Mouse (Mus musculus) bone marrow, adult 2 months (tissue): ENCODE measurements around the gene Atf6. TPM values are rescaled to one million over a fixed set of nuclear protein-coding genes. Genes with fewer than 3 reads are reported as not detected.

ENCODE experiments used
- H3K27ac ChIP-seq: fragments of 200-500 bp; 2 replicates; pipeline ENCODE4 v1.5.1; 2012; ENCODE audit warnings: low read depth, mild to moderate bottlenecking, control low read depth, inconsistent platforms, low read length; ENCODE audit not compliant: control insufficient read depth, poor library complexity, insufficient read depth
- H3K4me1 ChIP-seq: fragments of 200-500 bp; 2 replicates; pipeline ENCODE4 v1.6.1; 2011; ENCODE audit warnings: low read length; ENCODE audit not compliant: control insufficient read depth, insufficient read depth
- H3K4me3 ChIP-seq: fragments of 200-500 bp; replicated peaks from 2 replicates; pipeline ENCODE3; 2011; ENCODE audit warnings: mild to moderate bottlenecking, low read depth, low read length, control low read depth; ENCODE audit not compliant: control insufficient read depth
- CTCF ChIP-seq: fragments of 200-500 bp; IDR thresholded peaks from 2 replicates; pipeline ENCODE4 v1.5.1; 2011; ENCODE audit warnings: low read length, control low read depth; ENCODE audit not compliant: control insufficient read depth, insufficient read depth
- POLR2A ChIP-seq: fragments of 200-500 bp; IDR thresholded peaks from 2 replicates; pipeline ENCODE4 v1.6.1; 2011; ENCODE audit warnings: low read depth, mild to moderate bottlenecking, control low read depth, low read length, borderline replicate concordance; ENCODE audit not compliant: control insufficient read depth
- WGBS: fragments of 180-500 bp; shearing (Covaris S2); methylation state at CpG from one replicate; pipeline ENCODE4 v1.1.7; 2018; 5-methylcytosine and 5-hydroxymethylcytosine counted together
- polyA plus RNA-seq: library from polyadenylated mRNA; stranded (reverse); fragments of >200 nt; gene quantifications from 2 replicates; pipeline ENCODE4 v1.2.4, GENCODE M21; 2011; ENCODE audit warnings: low replicate concordance; ENCODE audit not compliant: missing spikeins, insufficient read depth, insufficient read length

Gene Atf6
- polyA plus RNA-seq, 1 experiment = 7.7 TPM

DNA sequence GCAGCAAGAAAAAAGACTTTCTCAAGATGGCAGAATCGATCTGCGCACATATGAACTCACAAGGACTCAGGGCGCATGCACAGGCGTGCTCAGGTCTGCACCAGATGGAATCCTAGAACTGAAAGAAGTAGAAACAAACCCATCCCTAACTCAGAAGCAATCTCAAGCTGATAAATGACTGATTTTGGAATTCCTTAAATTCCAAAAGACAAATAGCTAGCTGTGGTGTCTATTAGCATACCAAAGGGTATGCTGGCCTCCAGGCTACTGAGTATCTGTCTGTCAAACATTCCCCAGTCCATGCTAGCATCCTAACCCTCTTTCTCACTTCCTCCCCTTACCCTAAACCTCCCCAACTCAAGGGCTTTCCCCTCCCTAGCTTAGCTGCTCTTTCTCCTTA lies 21.7 kb upstream of the Atf6 start:
- no peak overlapping the region for H3K27ac ChIP-seq
- 85% methylated on average over 4 of the region's 4 CpGs for WGBS
- no peaks in the 10 kb centered on the region; the same call in 1 of the 2 replicates for H3K4me1 ChIP-seq
- no peak overlapping the region for H3K4me3 ChIP-seq
- TF ChIP-seq POLR2A (no peak), CTCF (no peak)

DNA sequence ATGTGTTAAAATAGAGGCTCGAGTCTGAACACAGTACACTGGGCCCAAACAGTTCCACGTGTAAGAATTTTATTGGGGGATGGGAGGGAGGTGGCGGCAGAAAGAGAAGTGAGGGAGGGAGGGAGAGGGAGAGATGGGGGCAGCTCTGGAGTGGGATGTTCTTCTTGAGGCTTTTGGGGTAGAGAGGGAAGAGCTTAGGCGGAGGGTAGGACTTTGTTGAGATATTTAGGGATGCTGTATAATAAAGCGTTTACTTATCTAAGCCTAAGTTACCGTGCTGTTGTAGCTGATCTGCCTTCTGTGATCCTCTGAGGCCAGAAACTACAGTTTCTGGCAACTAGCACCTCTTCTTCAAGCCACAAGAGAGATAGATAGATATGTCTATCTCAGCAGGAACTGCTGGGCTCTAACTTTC lies 18.5 kb upstream of the Atf6 start:
- H3K4me3 ChIP-seq = no peak overlapping the region
- 38% methylated on average over 6 of the region's 6 CpGs for WGBS
- TF ChIP-seq CTCF (no peak), POLR2A (no peak)
- no peak overlapping the region for H3K27ac ChIP-seq
- H3K4me1 ChIP-seq = no peaks in the 10 kb centered on the region; the same call in 1 of the 2 replicates

DNA sequence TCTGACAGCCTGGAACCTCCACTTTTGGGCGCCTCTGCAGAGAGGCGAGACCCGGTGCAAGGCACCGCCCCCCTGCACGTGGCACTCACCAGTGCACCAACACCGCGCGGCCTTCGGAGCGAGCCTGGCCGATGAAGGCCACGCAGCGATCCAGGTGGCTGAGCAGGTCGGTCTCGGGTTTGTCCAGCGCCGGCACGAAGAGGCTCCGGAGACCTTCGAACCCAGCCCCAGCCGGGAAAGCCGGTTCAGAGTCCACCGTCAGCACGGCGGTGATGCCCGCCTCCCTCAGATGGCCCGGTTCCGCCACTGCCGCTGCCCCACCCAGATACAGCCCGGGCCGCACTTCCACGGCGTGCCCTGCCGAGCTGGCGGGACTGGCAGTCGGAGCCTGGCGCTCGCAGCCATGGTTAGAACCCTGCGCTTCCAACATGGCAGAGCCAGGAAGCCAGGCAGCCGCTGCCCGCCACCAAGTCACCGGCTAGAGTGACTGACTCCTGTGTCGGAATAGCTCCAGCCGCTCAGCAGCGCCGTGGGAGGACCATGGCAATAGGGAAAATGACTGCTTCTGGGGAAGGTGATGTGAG lies 17.5 kb upstream of the Atf6 start, which contains the start of the genes Gm26620 and Dusp12:
Gm26620 (plus strand) TSS at position 88 of the 584 bp plus-strand sequence.
Dusp12 (minus strand) TSS at position 563 of the 584 bp plus-strand sequence.
- under 1% methylated on average over 46 of the region's 46 CpGs for WGBS
- TF ChIP-seq CTCF = peak; percentile 61
- TF ChIP-seq POLR2A = peak; percentile 49; the same call in 1 of the 2 replicates
- peak within 1 kb of the TSS; percentile 18; the same call in 1 of the 2 replicates for H3K27ac ChIP-seq
- H3K4me3 ChIP-seq = peak within 1 kb of the TSS; percentile 68
- no peaks in the 10 kb centered on the region; the same call in 1 of the 2 replicates for H3K4me1 ChIP-seq

DNA sequence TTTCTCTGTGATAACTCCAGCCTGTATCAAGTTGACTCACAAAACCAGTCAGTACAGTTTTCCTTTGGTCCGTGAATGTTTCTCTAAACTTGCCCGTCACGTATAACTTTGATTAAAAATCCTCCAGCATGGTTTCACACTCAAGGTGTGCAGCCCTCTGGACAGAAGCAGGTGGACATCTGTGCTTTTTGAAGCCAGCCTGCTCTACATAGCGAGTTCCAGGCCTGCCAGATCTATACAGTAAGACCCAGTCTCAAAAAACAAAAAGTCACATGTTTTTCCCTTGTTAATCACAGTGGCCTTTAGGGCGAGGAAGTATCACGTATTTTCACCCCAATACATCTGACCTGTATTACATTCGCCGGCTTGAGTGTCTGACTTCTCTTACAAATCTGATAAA lies 16.8 kb upstream of the Atf6 start:
- H3K27ac ChIP-seq = no peak overlapping the region
- H3K4me1 ChIP-seq = no peaks in the 10 kb centered on the region; the same call in 1 of the 2 replicates
- WGBS = 24% methylated on average over 8 of the region's 8 CpGs
- TF ChIP-seq CTCF = no peak
- no peak for TF ChIP-seq POLR2A
- no peak overlapping the region for H3K4me3 ChIP-seq

DNA sequence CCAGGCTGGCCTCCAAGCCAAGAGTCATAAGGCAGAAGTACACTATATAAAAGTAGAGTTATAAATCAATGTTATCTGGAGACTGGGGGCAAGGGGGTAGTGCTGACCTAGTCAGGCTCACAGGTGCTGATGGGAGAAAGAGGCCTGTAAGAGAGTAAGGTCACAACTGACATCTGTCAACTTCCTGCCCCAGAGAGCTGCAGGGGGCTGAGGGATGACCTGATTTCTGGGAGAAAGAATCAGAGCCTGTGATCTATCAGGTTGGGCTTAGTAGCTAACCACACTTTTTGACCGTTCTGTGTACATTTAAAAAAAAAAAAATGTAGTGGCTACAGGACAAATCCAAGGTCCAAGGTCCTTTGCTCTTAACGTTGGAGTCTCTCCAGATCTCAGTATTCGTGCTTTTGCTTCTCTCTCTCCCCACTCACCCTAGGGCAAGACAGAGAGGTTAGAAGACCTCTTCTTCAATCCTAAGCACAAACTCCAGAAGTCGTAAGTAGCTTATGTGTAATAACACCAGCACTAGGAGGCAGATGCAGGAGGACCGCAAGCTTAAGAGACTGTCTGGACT lies 15.4 kb upstream of the Atf6 start:
- Histone ChIP-seq H3K4me1 (no peaks in the 10 kb centered on the region; the same call in 1 of the 2 replicates), H3K27ac (no peak overlapping the region), H3K4me3 (no peak overlapping the region)
- no peak for TF ChIP-seq POLR2A
- no peak for TF ChIP-seq CTCF
- WGBS = 80% methylated on average over 5 of the region's 5 CpGs

DNA sequence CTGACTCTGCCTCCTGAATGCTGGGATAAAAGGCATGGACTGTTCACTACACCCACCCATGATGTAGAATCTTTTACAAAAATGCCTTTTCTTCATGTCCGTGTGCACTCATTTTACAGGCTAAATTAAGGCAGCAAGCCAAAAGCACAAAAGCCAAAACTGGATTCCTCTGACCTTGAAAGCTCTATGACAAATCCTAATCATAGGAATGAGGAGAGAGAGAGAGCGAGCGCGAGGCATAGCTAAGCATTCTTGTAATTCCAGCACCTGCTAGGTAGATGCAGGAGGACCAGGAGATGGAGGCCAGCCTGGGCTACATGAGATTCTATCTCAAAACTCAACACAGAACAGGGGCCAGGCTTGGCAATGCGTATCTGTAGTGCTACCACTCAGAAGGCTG lies 9.3 kb upstream of the Atf6 start:
- Histone ChIP-seq H3K27ac (no peak overlapping the region), H3K4me1 (no peaks in the 10 kb centered on the region), H3K4me3 (no peak overlapping the region)
- WGBS = 94% methylated on average over 5 of the region's 5 CpGs
- TF ChIP-seq POLR2A (no peak), CTCF (no peak)

DNA sequence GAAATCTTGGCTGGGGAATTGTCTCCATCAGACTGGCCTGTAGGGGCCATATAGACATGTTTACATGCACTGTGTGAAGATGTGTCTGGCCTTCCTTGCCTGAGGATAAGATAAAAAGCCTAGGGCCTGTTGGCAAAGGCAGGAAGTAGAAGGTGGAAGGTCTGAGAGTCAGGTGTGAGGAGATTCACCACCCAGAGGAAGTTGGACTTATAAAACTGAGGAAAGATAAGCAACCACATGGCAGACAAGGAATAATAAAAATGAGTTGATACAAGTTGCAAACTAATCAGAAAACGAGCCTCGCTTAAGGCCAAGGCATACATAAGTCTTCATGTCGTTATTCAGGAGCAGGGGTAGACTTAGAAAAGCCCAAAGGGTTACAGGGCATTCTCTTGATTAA lies 8.1 kb upstream of the Atf6 start:
- WGBS = 85% methylated on average over 3 of the region's 3 CpGs
- no peaks in the 10 kb centered on the region for H3K4me1 ChIP-seq
- no peak overlapping the region for H3K4me3 ChIP-seq
- H3K27ac ChIP-seq = no peak overlapping the region
- TF ChIP-seq POLR2A (no peak), CTCF (no peak)

DNA sequence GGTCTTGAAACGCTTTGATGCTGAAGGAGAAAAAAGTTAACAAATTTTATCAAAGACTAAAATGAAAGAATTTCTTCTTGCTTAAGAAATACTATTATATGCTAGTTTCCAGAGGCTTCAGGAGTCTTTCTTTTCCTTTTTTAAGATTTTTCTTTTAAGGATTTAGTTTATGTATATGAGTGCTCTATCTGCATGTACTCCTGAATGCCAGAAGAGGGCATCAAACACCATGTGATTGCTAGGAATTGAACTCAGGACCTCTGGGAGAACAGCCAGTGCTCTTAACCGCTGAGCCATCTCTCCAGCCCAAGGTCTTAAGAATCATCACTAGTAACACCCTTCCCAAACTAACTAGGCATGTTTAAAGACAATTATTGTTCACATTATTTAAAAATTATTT lies 4.4 kb upstream of the Atf6 start:
- Histone ChIP-seq H3K27ac (no peak overlapping the region), H3K4me1 (no peaks in the 10 kb centered on the region; the same call in 1 of the 2 replicates), H3K4me3 (no peak overlapping the region)
- no peak for TF ChIP-seq POLR2A
- TF ChIP-seq CTCF = no peak
- WGBS = 89% methylated on average over 2 of the region's 2 CpGs

DNA sequence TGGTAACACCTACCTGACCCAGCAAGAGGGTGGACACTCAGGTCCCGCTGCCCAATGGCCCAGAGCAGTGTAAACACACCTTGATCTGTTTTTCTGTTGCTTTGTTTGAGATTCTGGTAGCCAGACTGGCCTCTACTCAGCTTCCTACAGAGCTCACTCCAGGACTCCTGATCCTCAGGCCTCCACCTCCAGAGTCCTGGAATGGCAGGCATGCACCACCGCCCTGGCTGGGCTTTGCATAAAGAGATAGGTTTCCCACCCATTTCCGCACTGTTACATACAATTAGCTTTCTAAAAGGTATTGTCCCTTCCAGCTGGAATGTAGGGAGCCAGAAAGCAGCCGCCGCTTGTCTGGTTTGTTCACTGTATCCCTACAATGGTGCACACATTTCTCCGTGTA lies 3.8 kb upstream of the Atf6 start:
- no peaks in the 10 kb centered on the region; the same call in 1 of the 2 replicates for H3K4me1 ChIP-seq
- H3K27ac ChIP-seq = no peak overlapping the region
- TF ChIP-seq POLR2A (no peak), CTCF (no peak)
- H3K4me3 ChIP-seq = no peak overlapping the region
- 90% methylated on average over 6 of the region's 6 CpGs for WGBS
